ENCODE assay signal across 14 mouse cellular contexts in genomic region chr3:88627535-88627934, GRCm38 (mm10). TPM values are rescaled to one million over a fixed set of nuclear protein-coding genes. Genes with fewer than 3 reads are reported as not detected.
DNase-seq lines count a peak whose midpoint lies in the region; ATAC-seq and TF ChIP-seq lines count a peak whose summit lies in the region.
"Had no signal": no experiment of that assay in that cellular context is flagged by ENCODE, and none has a peak within 500 bp of the region (broad histone marks: within the 10 kb centered on the region; RNA-seq: fewer than 3 reads in every experiment).

No protein-coding gene starts in this region.

- H3K4me3 ChIP-seq in liver, embryonic 11.5 days (ENCODE audit: low read depth, low read length), result no peak overlapping the region
- H3K4me3 ChIP-seq in liver, postnatal 0 days (ENCODE audit: low read depth, low read length), result no peak overlapping the region
- H3K4me3 ChIP-seq: forebrain, embryonic 13.5 days; hindbrain, embryonic 12.5 days had no signal

- peaks cover 26% of the 10 kb centered on the region for H3K36me3 ChIP-seq in liver, embryonic 11.5 days (ENCODE audit: control insufficient read depth, insufficient read depth, low read length)
- H3K36me3 ChIP-seq in liver, postnatal 0 days (replicated peaks; ENCODE audit: insufficient read depth, low read length), result peaks cover 38% of the 10 kb centered on the region

- WGBS in liver, embryonic 11.5 days, result 62% methylated on average over 2 of the region's 2 CpGs
- 58% methylated on average over 2 of the region's 2 CpGs for WGBS in liver, postnatal 0 days (ENCODE audit: insufficient replicate concordance)

- H3K9me3 ChIP-seq in liver, embryonic 11.5 days (ENCODE audit: control insufficient read depth, low read length), result no peaks in the 10 kb centered on the region
- no peaks in the 10 kb centered on the region for H3K9me3 ChIP-seq in liver, postnatal 0 days (ENCODE audit: low read length)
- H3K9me3 ChIP-seq: forebrain, embryonic 13.5 days; hindbrain, embryonic 12.5 days had no signal

- peak; percentile 7 for DNase-seq in adrenal gland, postnatal 14 days
- no peak for DNase-seq in adrenal gland, postnatal 36 days
- DNase-seq in liver, embryonic 11.5 days (ENCODE audit: low spot score), result no peak
- no peak for DNase-seq in liver, postnatal 0 days
- peak; percentile 70 for DNase-seq in kidney, postnatal 10 days
- no peak for DNase-seq in layer of hippocampus, postnatal 10 days (ENCODE audit: low spot score in 2 of 2)
- DNase-seq in gastrocnemius, postnatal 4 days (ENCODE audit: low spot score in 2 of 2), result no peak
- DNase-seq: lung, postnatal 4 days; thymus, postnatal 4 days had no signal

- H3K4me2 ChIP-seq in liver, embryonic 11.5 days, result peak overlapping the region; percentile 32
- no peak overlapping the region for H3K4me2 ChIP-seq in liver, postnatal 0 days (ENCODE audit: low read depth, low read length)
- H3K4me2 ChIP-seq: hindbrain, embryonic 12.5 days had no signal

- TF ChIP-seq CTCF in liver, postnatal 0 days (IDR thresholded peaks at IDR 0.05; ENCODE audit: low read depth), result no peak

- no peaks in the 10 kb centered on the region for H3K27me3 ChIP-seq in liver, embryonic 11.5 days (replicated peaks; ENCODE audit: control insufficient read depth, insufficient read depth, low read length)
- no peaks in the 10 kb centered on the region for H3K27me3 ChIP-seq in liver, postnatal 0 days (ENCODE audit: insufficient read depth, low read length)
- H3K27me3 ChIP-seq: forebrain, embryonic 13.5 days; hindbrain, embryonic 12.5 days had no signal

- H3K9ac ChIP-seq in liver, embryonic 11.5 days (ENCODE audit: low read depth, low read length), result no peak overlapping the region
- no peak overlapping the region for H3K9ac ChIP-seq in liver, postnatal 0 days (replicated peaks)
- H3K9ac ChIP-seq: hindbrain, embryonic 12.5 days had no signal

- no peak for ATAC-seq in liver, embryonic 11.5 days (replicated peaks; ENCODE audit: low FRiP score)
- no peak for ATAC-seq in liver, postnatal 0 days
- peak; percentile 39 for ATAC-seq in neutrophil, adult 5-6 weeks (ENCODE audit: extremely low read depth, insufficient number of reproducible peaks, low FRiP score, poor library complexity, severe bottlenecking)
- ATAC-seq: forebrain, embryonic 13.5 days had no signal

- peaks cover 60% of the 10 kb centered on the region for H3K4me1 ChIP-seq in liver, embryonic 11.5 days (replicated peaks; ENCODE audit: control insufficient read depth, insufficient read depth, low read length)
- peaks cover 61% of the 10 kb centered on the region for H3K4me1 ChIP-seq in liver, postnatal 0 days (ENCODE audit: insufficient read depth)

- no peak for TF ChIP-seq EP300 in liver, postnatal 0 days (IDR thresholded peaks at IDR 0.05; ENCODE audit: low read depth)

- no peak overlapping the region for H3K27ac ChIP-seq in liver, embryonic 11.5 days (ENCODE audit: low read depth, low read length)
- no peak overlapping the region for H3K27ac ChIP-seq in liver, postnatal 0 days (ENCODE audit: low read depth)
- H3K27ac ChIP-seq: forebrain, embryonic 13.5 days; hindbrain, embryonic 12.5 days had no signal

RNA-seq across cellular contexts. Expression of gene Arhgef2, which starts 21.8 kb away (rescaled TPM):
- total RNA-seq in adrenal gland, postnatal 14 days (2021), result 36.9 and 67.6 TPM in 2 replicates
- total RNA-seq in adrenal gland, postnatal 36 days (2021), result 10 to 100 TPM; 24.6 to 25.3 TPM
- 64.3 and 66.3 TPM in 2 replicates for polyA plus RNA-seq in liver, embryonic 11.5 days (2014; fragmentation: Nextera tagmentation; extraction: Ambion mirVana)
- polyA plus RNA-seq in liver, postnatal 0 days (2015; fragmentation: Nextera tagmentation; extraction: Ambion mirVana), result 13.7 and 13.8 TPM in 2 replicates
- 144 and 164 TPM in 2 replicates for total RNA-seq in neutrophil, adult 5-6 weeks (2017)
- 100 to 1,000 TPM; 212 to 255 TPM for total RNA-seq in layer of hippocampus, postnatal 10 days (2021)
- total RNA-seq in gastrocnemius, postnatal 4 days (2021), result 100 to 1,000 TPM; 161 to 166 TPM

RNA-seq across cellular contexts. Expression of gene Rxfp4, which starts 25.4 kb away (rescaled TPM):
- not detected in 2 replicates for total RNA-seq in adrenal gland, postnatal 14 days (2021)
- total RNA-seq in adrenal gland, postnatal 36 days (2021), result not detected
- polyA plus RNA-seq in liver, embryonic 11.5 days (2014; fragmentation: Nextera tagmentation; extraction: Ambion mirVana), result not detected in 2 replicates
- not detected in 2 replicates for polyA plus RNA-seq in liver, postnatal 0 days (2015; fragmentation: Nextera tagmentation; extraction: Ambion mirVana)
- total RNA-seq in neutrophil, adult 5-6 weeks (2017), result not detected in 2 replicates
- total RNA-seq in layer of hippocampus, postnatal 10 days (2021), result not detected
- total RNA-seq in gastrocnemius, postnatal 4 days (2021), result not detected
- polyA plus RNA-seq: forebrain, embryonic 13.5 days; gonadal fat pad, adult 2 months; hindbrain, embryonic 12.5 days; stomach, embryonic 14.5 days had no signal

RNA-seq across cellular contexts. Expression of gene Ssr2, which starts 51.9 kb away (rescaled TPM):
- 222 and 252 TPM in 2 replicates for total RNA-seq in adrenal gland, postnatal 14 days (2021)
- total RNA-seq in adrenal gland, postnatal 36 days (2021), result 100 to 1,000 TPM; 207 to 252 TPM
- polyA plus RNA-seq in liver, embryonic 11.5 days (2014; fragmentation: Nextera tagmentation; extraction: Ambion mirVana), result 306 and 307 TPM in 2 replicates
- polyA plus RNA-seq in liver, postnatal 0 days (2015; fragmentation: Nextera tagmentation; extraction: Ambion mirVana), result 141 and 155 TPM in 2 replicates
- 21.5 and 25.4 TPM in 2 replicates for total RNA-seq in neutrophil, adult 5-6 weeks (2017)
- 100 to 1,000 TPM; 123 to 129 TPM for total RNA-seq in layer of hippocampus, postnatal 10 days (2021)
- 100 to 1,000 TPM; 150 to 159 TPM for total RNA-seq in gastrocnemius, postnatal 4 days (2021)

RNA-seq across cellular contexts. Expression of gene Khdc4, which starts 58.1 kb away (rescaled TPM):
- 56.1 and 62.8 TPM in 2 replicates for total RNA-seq in adrenal gland, postnatal 14 days (2021)
- 10 to 100 TPM; 46.5 to 64.3 TPM for total RNA-seq in adrenal gland, postnatal 36 days (2021)
- 64.7 and 65.7 TPM in 2 replicates for polyA plus RNA-seq in liver, embryonic 11.5 days (2014; fragmentation: Nextera tagmentation; extraction: Ambion mirVana)
- polyA plus RNA-seq in liver, postnatal 0 days (2015; fragmentation: Nextera tagmentation; extraction: Ambion mirVana), result 18.8 and 19.8 TPM in 2 replicates
- total RNA-seq in neutrophil, adult 5-6 weeks (2017), result 112 and 135 TPM in 2 replicates
- 10 to 100 TPM; 54.2 to 56.1 TPM for total RNA-seq in layer of hippocampus, postnatal 10 days (2021)
- total RNA-seq in gastrocnemius, postnatal 4 days (2021), result 10 to 100 TPM; 33.9 to 49.0 TPM

Comparison
In these comparisons a context has a peak if more than half of its experiments do, and no peak if none do; other contexts are left out.
1. DNase-seq: peak in adrenal gland, postnatal 14 days (single experiment) and kidney, postnatal 10 days (single experiment); none in adrenal gland, postnatal 36 days (0 of 2), liver, embryonic 11.5 days (single experiment), liver, postnatal 0 days (single experiment), layer of hippocampus, postnatal 10 days (0 of 2) and gastrocnemius, postnatal 4 days (0 of 2).